Mouse (Mus musculus): Measurements from ENCODE around the gene Olfr714. TPM values are rescaled to one million over a fixed set of nuclear protein-coding genes. Genes with fewer than 3 reads are reported as not detected.
"Not testable (repeated sequence)": the region's sequence is repeated elsewhere in the genome, so short reads cannot be mapped to it uniquely, and the experiment has no call there.

Gene Olfr714
- not detected in 2 replicates for polyA plus RNA-seq (2014; fragmentation: Nextera tagmentation; extraction: Ambion mirVana)

GRCm38 (mm10) chr7:107070681-107071080 lies at the start of gene Olfr714:
Gene Olfr714 (plus strand): TSS chr7:107070981.
- 92% methylated on average over 2 of the region's 2 CpGs for WGBS
- Histone ChIP-seq H3K4me3 (ENCODE audit: low read depth, low read length) (no peak within 1 kb of the TSS), H3K27me3 (ENCODE audit: control insufficient read depth, insufficient read depth, low read length) (no peaks in the 10 kb centered on the region), H3K36me3 (ENCODE audit: control insufficient read depth, insufficient read depth, low read length) (no peaks in the 10 kb centered on the region), H3K9ac (replicated peaks; ENCODE audit: low read depth, low read length) (no peak within 1 kb of the TSS), H3K27ac (ENCODE audit: low read length) (no peak within 1 kb of the TSS), H3K9me3 (ENCODE audit: control insufficient read depth, low read depth, low read length) (no peaks in the 10 kb centered on the region), H3K4me1 (ENCODE audit: control insufficient read depth, insufficient read depth, low read length) (no peaks in the 10 kb centered on the region), H3K4me2 (replicated peaks; ENCODE audit: low read depth, low read length) (no peak within 1 kb of the TSS)
- no peak for ATAC-seq (ENCODE audit: insufficient number of reproducible peaks, insufficient read depth, low FRiP score, low read depth)

DNA sequence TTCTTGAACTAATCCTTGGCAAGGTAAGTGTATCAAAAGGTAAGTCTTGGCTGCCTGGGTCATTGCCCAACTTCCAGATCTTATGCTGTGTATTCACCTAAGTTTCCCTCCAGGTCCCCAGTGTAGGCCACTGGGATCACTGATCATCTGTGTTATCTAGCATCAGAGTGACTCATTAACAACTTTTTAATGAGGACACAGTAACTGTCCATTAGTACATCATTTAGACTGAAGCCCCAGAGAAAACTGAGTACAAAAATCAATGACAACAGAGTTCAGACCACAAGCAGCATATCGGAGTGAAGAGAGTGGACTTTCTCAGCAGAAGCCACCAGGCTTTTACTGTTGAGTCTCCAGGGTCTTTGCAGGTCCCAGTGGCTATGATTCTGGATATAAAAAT lies 39.9 kb upstream of the Olfr714 start, which contains the start of gene Olfr713:
Gene Olfr713 (plus strand): TSS at position 301 of the 400 bp plus-strand sequence.
- no peak within 1 kb of the TSS for H3K4me3 ChIP-seq (ENCODE audit: low read depth, low read length)
- WGBS = 88% methylated on average over 1 of the region's 1 CpGs

GRCm38 (mm10) chr7:107039934-107040563 lies 30.7 kb upstream of the Olfr714 start:
- H3K4me2 ChIP-seq (replicated peaks; ENCODE audit: low read depth, low read length) = no peak overlapping the region
- no peak overlapping the region for H3K27ac ChIP-seq (ENCODE audit: low read length)
- H3K4me3 ChIP-seq (ENCODE audit: low read depth, low read length) = no peak overlapping the region
- H3K9me3 ChIP-seq (ENCODE audit: control insufficient read depth, low read depth, low read length) = no peaks in the 10 kb centered on the region
- no peak for ATAC-seq (ENCODE audit: insufficient number of reproducible peaks, insufficient read depth, low FRiP score, low read depth)
- no peaks in the 10 kb centered on the region for H3K4me1 ChIP-seq (ENCODE audit: control insufficient read depth, insufficient read depth, low read length)
- H3K9ac ChIP-seq (replicated peaks; ENCODE audit: low read depth, low read length) = no peak overlapping the region
- no peaks in the 10 kb centered on the region for H3K27me3 ChIP-seq (ENCODE audit: control insufficient read depth, insufficient read depth, low read length)
- H3K36me3 ChIP-seq (ENCODE audit: control insufficient read depth, insufficient read depth, low read length) = no peaks in the 10 kb centered on the region
- WGBS = 79% methylated on average over 2 of the region's 2 CpGs

More for the DNA sequence above, 39.9 kb upstream of the Olfr714 start, which contains the start of gene Olfr713:
- ATAC-seq (ENCODE audit: insufficient number of reproducible peaks, insufficient read depth, low FRiP score, low read depth) = no peak
- Histone ChIP-seq H3K36me3 (ENCODE audit: control insufficient read depth, insufficient read depth, low read length) (no peaks in the 10 kb centered on the region), H3K27me3 (ENCODE audit: control insufficient read depth, insufficient read depth, low read length) (no peaks in the 10 kb centered on the region), H3K4me2 (replicated peaks; ENCODE audit: low read depth, low read length) (no peak within 1 kb of the TSS), H3K9me3 (ENCODE audit: control insufficient read depth, low read depth, low read length) (no peaks in the 10 kb centered on the region), H3K4me1 (ENCODE audit: control insufficient read depth, insufficient read depth, low read length) (no peaks in the 10 kb centered on the region), H3K27ac (ENCODE audit: low read length) (no peak within 1 kb of the TSS), H3K9ac (replicated peaks; ENCODE audit: low read depth, low read length) (no peak within 1 kb of the TSS)

GRCm38 (mm10) chr7:107043136-107043535 lies 27.6 kb upstream of the Olfr714 start:
- Histone ChIP-seq H3K9me3 (ENCODE audit: control insufficient read depth, low read depth, low read length) (no peaks in the 10 kb centered on the region), H3K36me3 (ENCODE audit: control insufficient read depth, insufficient read depth, low read length) (no peaks in the 10 kb centered on the region), H3K4me1 (ENCODE audit: control insufficient read depth, insufficient read depth, low read length) (no peaks in the 10 kb centered on the region), H3K27me3 (ENCODE audit: control insufficient read depth, insufficient read depth, low read length) (no peaks in the 10 kb centered on the region), H3K27ac (ENCODE audit: low read length) (no peak overlapping the region), H3K4me2 (replicated peaks; ENCODE audit: low read depth, low read length) (no peak overlapping the region), H3K9ac (replicated peaks; ENCODE audit: low read depth, low read length) (no peak overlapping the region), H3K4me3 (ENCODE audit: low read depth, low read length) (no peak overlapping the region)
- 88% methylated on average over 3 of the region's 3 CpGs for WGBS
- ATAC-seq (ENCODE audit: insufficient number of reproducible peaks, insufficient read depth, low FRiP score, low read depth) = no peak

- Histone ChIP-seq H3K27ac (ENCODE audit: low read length) (no peak overlapping the region), H3K27me3 (ENCODE audit: control insufficient read depth, insufficient read depth, low read length) (no peaks in the 10 kb centered on the region), H3K9me3 (ENCODE audit: control insufficient read depth, low read depth, low read length) (no peaks in the 10 kb centered on the region), H3K4me3 (ENCODE audit: low read depth, low read length) (no peak overlapping the region), H3K4me1 (ENCODE audit: control insufficient read depth, insufficient read depth, low read length) (no peaks in the 10 kb centered on the region), H3K4me2 (replicated peaks; ENCODE audit: low read depth, low read length) (no peak overlapping the region), H3K9ac (replicated peaks; ENCODE audit: low read depth, low read length) (no peak overlapping the region), H3K36me3 (ENCODE audit: control insufficient read depth, insufficient read depth, low read length) (no peaks in the 10 kb centered on the region)
- WGBS = 50% methylated on average over 1 of the region's 1 CpGs
- no peak for ATAC-seq (ENCODE audit: insufficient number of reproducible peaks, insufficient read depth, low FRiP score, low read depth)
Measured at GRCm38 (mm10) chr7:107044407-107044806, 26.4 kb upstream of the Olfr714 start.

DNA sequence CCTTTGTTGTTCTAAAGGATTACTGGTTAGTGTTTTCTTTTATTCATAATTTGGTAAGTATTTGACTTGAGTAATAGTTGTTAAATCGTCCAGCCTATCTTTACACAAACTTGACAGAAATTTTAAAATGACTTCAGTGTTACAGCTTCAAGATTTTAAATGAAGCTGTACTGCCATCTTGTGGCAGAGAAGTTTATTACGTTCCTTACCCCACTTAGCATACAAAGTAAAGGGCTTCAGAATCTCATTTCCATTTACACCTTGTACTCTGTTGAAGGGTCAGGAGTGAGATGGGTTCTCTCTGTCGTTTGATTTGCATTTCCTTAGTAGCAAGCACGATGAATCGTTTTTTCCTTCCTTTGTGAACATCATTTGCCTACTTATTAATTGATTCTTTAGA lies 24.9 kb upstream of the Olfr714 start:
- Histone ChIP-seq H3K4me3 (ENCODE audit: low read depth, low read length) (no peak overlapping the region), H3K9me3 (ENCODE audit: control insufficient read depth, low read depth, low read length) (no peaks in the 10 kb centered on the region), H3K27ac (ENCODE audit: low read length) (no peak overlapping the region), H3K36me3 (ENCODE audit: control insufficient read depth, insufficient read depth, low read length) (no peaks in the 10 kb centered on the region), H3K4me2 (replicated peaks; ENCODE audit: low read depth, low read length) (no peak overlapping the region), H3K4me1 (ENCODE audit: control insufficient read depth, insufficient read depth, low read length) (no peaks in the 10 kb centered on the region), H3K27me3 (ENCODE audit: control insufficient read depth, insufficient read depth, low read length) (no peaks in the 10 kb centered on the region), H3K9ac (replicated peaks; ENCODE audit: low read depth, low read length) (no peak overlapping the region)
- WGBS = 4% methylated on average over 5 of the region's 5 CpGs
- no peak; the same call in 1 of the 2 replicates for ATAC-seq (ENCODE audit: insufficient number of reproducible peaks, insufficient read depth, low FRiP score, low read depth)

DNA sequence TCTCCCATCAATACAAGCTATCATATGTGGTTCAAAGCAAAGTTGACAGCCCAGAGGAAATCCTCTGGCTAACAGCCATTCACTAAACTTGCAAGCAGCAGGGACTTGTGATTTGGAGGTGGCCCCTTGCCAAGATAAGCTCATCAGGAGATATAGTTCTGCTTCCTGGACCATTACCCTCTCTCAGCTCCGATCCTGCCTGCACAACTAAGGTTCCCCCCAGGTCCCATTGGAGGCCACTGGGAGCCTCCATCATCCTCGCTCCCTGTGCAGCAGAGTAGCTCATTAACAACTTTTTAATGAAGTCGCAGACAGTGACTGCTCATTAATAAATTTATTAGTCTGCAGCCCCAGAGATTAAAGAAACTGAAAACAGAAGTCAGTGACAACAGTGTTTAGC lies 23.2 kb upstream of the Olfr714 start:
- Histone ChIP-seq H3K4me3 (ENCODE audit: low read depth, low read length) (no peak overlapping the region), H3K27ac (ENCODE audit: low read length) (no peak overlapping the region), H3K27me3 (ENCODE audit: control insufficient read depth, insufficient read depth, low read length) (no peaks in the 10 kb centered on the region), H3K36me3 (ENCODE audit: control insufficient read depth, insufficient read depth, low read length) (no peaks in the 10 kb centered on the region), H3K4me1 (ENCODE audit: control insufficient read depth, insufficient read depth, low read length) (no peaks in the 10 kb centered on the region), H3K9me3 (ENCODE audit: control insufficient read depth, low read depth, low read length) (no peaks in the 10 kb centered on the region), H3K4me2 (replicated peaks; ENCODE audit: low read depth, low read length) (no peak overlapping the region), H3K9ac (replicated peaks; ENCODE audit: low read depth, low read length) (no peak overlapping the region)
- 40% methylated on average over 3 of the region's 3 CpGs for WGBS
- no peak for ATAC-seq (ENCODE audit: insufficient number of reproducible peaks, insufficient read depth, low FRiP score, low read depth)

GRCm38 (mm10) chr7:107092920-107093319 lies 22.1 kb downstream of the Olfr714 start, which contains the start of gene Olfr17:
Gene Olfr17 (plus strand): TSS chr7:107093220.
- Histone ChIP-seq H3K4me2 (replicated peaks; ENCODE audit: low read depth, low read length) (no peak within 1 kb of the TSS), H3K4me1 (ENCODE audit: control insufficient read depth, insufficient read depth, low read length) (no peaks in the 10 kb centered on the region), H3K36me3 (ENCODE audit: control insufficient read depth, insufficient read depth, low read length) (no peaks in the 10 kb centered on the region), H3K27me3 (ENCODE audit: control insufficient read depth, insufficient read depth, low read length) (no peaks in the 10 kb centered on the region), H3K9me3 (ENCODE audit: control insufficient read depth, low read depth, low read length) (no peaks in the 10 kb centered on the region), H3K27ac (ENCODE audit: low read length) (no peak within 1 kb of the TSS), H3K9ac (replicated peaks; ENCODE audit: low read depth, low read length) (no peak within 1 kb of the TSS), H3K4me3 (ENCODE audit: low read depth, low read length) (no peak within 1 kb of the TSS)
- no peak for ATAC-seq (ENCODE audit: insufficient number of reproducible peaks, insufficient read depth, low FRiP score, low read depth)
- WGBS = 52% methylated on average over 1 of the region's 1 CpGs

GRCm38 (mm10) chr7:107110269-107110668 lies 39.5 kb downstream of the Olfr714 start, which contains the start of gene Olfr715b:
Gene Olfr715b (minus strand): TSS chr7:107110369.
- not testable (repeated sequence) for H3K9me3 ChIP-seq (ENCODE audit: control insufficient read depth, low read depth, low read length); H3K27me3 ChIP-seq (ENCODE audit: control insufficient read depth, insufficient read depth, low read length); ATAC-seq (ENCODE audit: insufficient number of reproducible peaks, insufficient read depth, low FRiP score, low read depth); H3K4me3 ChIP-seq (ENCODE audit: low read depth, low read length); H3K36me3 ChIP-seq (ENCODE audit: control insufficient read depth, insufficient read depth, low read length); H3K27ac ChIP-seq (ENCODE audit: low read length); H3K4me2 ChIP-seq (replicated peaks; ENCODE audit: low read depth, low read length); H3K4me1 ChIP-seq (ENCODE audit: control insufficient read depth, insufficient read depth, low read length); H3K9ac ChIP-seq (replicated peaks; ENCODE audit: low read depth, low read length)
- WGBS = 67% methylated on average over 1 of the region's 2 CpGs
